Mouse (Mus musculus) Patski (cell line): ENCODE measurements at regions not wholly inside any gene's neighbourhood (a gene's known extent, or its start where the extent isn't known, plus 50 kb on each side); places are given as distances from the start of the nearest gene placed in this dataset.

Experiments used
- ATAC-seq: fragments of 100-300 bp; one replicate; pipeline ENCODE4 v1.8.0; 2021
- CTCF ChIA-PET: fragments of 350-600 bp; sonication (Branson Sonifier 250); formaldehyde crosslinking; loops from one replicate; lab custom pipeline; 2022; ENCODE audit warnings: inconsistent platforms; lab: Charles Lee
- POLR2A ChIA-PET: fragments of 350-600 bp; sonication (Branson Sonifier 250); formaldehyde crosslinking; loops from one replicate; lab custom pipeline; 2022; ENCODE audit warnings: antibody characterized with exemption, inconsistent platforms; lab: Charles Lee
- DNase-seq: peaks from one replicate; pipeline ENCODE4 v3.0.0-alpha.2; 2011; ENCODE audit warnings: low read depth, low spot score
- H3K27me3 ChIP-seq: fragments of 371-371 bp; one replicate; pipeline ENCODE4 v1.5.1; 2021
- CTCF ChIP-seq: fragments of 100-300 bp; IDR thresholded peaks from one replicate; pipeline ENCODE4 v1.5.1; 2021
- in situ Hi-C: fragments of 300-500 bp; cut with MboI; formaldehyde crosslinking; loops from 3 replicates; pipeline ENCODE4 v1.11.1; 2018; ENCODE audit warnings: low pct_unique_long_range_greater_than_20kb, mixed read lengths

DNA sequence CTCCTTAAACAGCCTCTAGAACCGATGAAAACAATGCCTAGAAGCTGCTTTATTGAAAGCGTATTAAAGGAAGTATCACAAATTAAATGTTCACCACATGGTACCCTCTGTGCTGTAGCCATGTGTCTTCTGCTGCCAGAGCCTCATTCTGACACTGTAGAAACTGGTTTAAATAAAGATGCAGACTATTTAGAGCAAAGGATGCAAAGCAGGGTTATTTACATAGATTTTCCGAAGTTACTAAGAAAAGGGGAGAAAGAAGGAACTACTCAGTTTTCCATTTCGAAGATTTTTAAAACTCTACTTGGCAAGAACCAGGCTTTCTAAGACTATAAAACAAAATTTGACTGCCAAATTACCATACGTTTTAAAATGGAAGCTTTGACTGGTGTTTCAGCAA, 226.5 kb downstream of the Tle4 start:
- in situ Hi-C loops = no loop called here
- POLR2A ChIA-PET = no interaction called here
- H3K27me3 ChIP-seq = peaks cover 62% of the 10 kb centered on the region
- TF ChIP-seq CTCF = no peak
- ATAC-seq (no peak), DNase-seq (no peak)
- CTCF ChIA-PET = no interaction called here

DNA sequence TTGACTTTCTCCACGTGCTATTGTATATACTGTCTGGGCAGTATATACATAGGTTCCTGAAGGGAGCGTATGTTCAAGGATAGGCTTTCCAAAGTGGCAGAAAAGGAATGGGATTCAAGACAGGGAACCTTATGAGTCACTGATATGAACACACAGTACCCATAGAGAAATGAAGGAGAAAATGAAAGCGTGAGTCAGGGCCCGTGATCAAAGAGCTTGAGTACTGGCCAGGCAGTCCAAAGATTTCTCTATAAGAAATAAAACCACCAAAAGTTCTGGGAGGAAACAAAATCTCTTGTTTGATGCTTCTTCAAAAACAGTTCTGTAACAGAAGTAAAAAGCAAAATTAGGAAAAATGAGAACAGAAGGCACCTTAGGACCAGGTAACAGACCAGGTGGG, 223.9 kb downstream of the Tle4 start:
- CTCF ChIA-PET = no interaction called here
- peaks cover 67% of the 10 kb centered on the region for H3K27me3 ChIP-seq
- POLR2A ChIA-PET = no interaction called here
- no peak for TF ChIP-seq CTCF
- in situ Hi-C loops = no loop called here
- ATAC-seq (no peak), DNase-seq (no peak)

DNA sequence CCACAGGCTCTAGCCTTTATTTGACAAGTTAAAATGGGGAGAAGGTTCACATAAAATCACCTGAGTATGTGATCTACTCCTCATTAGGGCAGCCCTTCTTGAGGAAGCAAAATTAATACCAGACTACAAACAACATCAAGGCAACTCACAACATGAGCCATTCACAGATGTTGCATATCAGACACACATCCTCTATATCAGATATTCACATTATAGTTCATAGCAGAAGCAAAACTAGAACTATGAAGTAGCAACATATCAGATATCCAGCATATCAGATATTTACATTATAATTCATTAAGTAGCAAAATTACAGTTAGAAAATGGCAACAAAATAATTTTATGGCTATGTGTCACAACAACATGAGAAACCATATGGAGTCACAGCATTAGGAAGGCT, 217.0 kb downstream of the Tle4 start:
- in situ Hi-C loops = no loop called here

DNA sequence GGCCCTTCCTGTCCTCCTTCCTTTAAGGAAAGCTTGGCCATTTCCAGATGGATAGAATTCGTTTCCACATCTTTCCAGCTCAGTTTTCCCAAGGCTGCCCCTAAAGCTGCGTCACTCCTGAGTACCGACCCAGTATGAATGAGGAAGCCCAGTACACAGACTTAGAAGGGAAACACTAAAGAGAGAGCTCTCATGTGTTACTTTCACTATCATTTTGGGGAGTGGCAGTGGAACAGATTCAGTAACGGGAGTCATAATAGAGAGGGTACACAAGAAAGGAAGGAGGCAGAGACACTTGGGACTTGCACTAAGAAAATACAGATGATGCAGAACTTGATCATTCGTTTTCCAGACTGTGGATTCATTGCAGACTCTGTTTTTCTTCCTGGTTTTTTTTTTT, 210.1 kb downstream of the Tle4 start:
- H3K27me3 ChIP-seq = peaks cover 70% of the 10 kb centered on the region
- in situ Hi-C loops = no loop called here
- no peak for TF ChIP-seq CTCF
- no peak for DNase-seq
- ChIA-PET CTCF (interaction anchor here (0.7 to 1.5 kb wide), 3 partner anchors 9 to 657 kb away, joined by 3 to 4 read pairs (median 4); no protein-coding TSS in a partner anchor), POLR2A (interaction anchor here (1.2 kb wide), 1 partner anchor 80 kb away, joined by 3 read pairs; no protein-coding TSS in a partner anchor)
- no peak for ATAC-seq

More for the DNA sequence above, 217.0 kb downstream of the Tle4 start:
- DNase-seq = no peak
- POLR2A ChIA-PET = no interaction called here
- no peak for TF ChIP-seq CTCF
- peaks cover 80% of the 10 kb centered on the region for H3K27me3 ChIP-seq
- ATAC-seq = no peak
- CTCF ChIA-PET = no interaction called here

DNA sequence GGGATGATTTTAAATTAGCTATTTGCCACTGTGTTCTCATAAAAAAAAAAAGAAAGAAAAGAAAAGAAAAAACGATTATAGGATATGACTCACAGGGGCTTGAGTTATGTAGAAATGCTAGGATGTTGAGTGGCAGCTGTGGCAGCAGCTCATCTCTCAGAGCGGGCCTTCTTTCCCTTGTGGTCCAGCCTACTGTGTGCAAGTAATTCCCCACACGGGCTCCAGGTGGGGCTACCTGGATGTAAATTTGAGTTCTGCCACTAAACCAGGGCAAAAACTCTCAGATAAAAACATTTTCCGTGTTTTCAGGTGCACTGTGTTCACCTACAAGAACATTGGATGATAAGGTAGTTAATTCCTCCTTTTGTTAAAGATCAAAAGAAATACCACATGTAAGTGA, 209.3 kb downstream of the Tle4 start:
- no peak for ATAC-seq
- CTCF ChIA-PET = interaction anchor here (0.7 to 1.5 kb wide), 3 partner anchors 8 to 656 kb away, joined by 3 to 4 read pairs (median 4); no protein-coding TSS in a partner anchor
- in situ Hi-C loops = no loop called here
- peak; percentile 35 for TF ChIP-seq CTCF
- DNase-seq = no peak
- POLR2A ChIA-PET = interaction anchor here (1.2 kb wide), 1 partner anchor 79 kb away, joined by 3 read pairs; no protein-coding TSS in a partner anchor
- H3K27me3 ChIP-seq = peaks cover 67% of the 10 kb centered on the region

DNA sequence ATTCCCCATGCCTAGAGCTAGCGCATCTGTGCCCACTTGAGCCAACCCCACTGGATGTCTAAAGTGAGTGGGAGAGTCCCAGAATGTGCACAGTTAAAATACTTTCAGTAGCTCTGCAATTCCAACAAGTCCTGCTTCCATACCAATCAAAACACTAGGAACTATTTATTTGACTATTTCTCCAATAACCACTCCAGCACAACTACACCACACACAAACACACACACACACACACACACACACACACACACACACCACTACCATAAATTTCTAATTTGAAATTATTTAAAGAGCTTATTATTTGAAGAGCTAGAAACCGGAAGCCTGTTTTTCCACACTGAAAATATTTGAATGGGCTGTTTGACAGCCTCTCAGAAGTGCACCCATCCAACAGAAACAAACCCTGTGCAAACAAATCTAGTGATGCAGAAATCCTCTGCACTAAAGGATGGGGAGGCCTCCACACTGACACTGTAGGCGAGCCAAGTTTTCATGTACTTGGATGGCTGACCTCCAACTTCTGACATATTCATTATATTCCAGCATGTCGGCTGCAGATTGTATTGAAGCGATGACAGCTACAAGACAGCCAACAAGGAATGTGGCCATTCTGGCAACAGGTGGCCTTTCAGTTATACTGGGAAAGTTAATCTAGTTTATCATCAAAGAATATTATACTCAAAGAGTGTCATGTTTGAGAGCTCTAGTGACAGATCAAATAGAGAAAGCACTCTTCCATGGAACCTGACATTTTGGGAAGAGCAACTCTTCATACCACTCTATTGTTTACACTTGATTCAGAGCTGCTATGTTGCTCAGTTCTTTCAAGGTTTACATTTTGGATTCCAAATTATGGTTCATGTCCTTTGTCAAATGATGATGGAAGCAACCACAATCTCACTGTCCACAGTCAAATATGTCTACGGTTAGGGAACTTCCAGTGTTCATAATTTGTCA, 207.7 kb downstream of the Tle4 start:
- no peak for TF ChIP-seq CTCF
- ATAC-seq (no peak), DNase-seq (no peak)
- POLR2A ChIA-PET = no interaction called here
- peaks cover 57% of the 10 kb centered on the region for H3K27me3 ChIP-seq
- in situ Hi-C loops = no loop called here
- CTCF ChIA-PET = interaction anchor here (0.9 kb wide), 1 partner anchor 11 kb away, joined by 3 read pairs; no protein-coding TSS in a partner anchor

DNA sequence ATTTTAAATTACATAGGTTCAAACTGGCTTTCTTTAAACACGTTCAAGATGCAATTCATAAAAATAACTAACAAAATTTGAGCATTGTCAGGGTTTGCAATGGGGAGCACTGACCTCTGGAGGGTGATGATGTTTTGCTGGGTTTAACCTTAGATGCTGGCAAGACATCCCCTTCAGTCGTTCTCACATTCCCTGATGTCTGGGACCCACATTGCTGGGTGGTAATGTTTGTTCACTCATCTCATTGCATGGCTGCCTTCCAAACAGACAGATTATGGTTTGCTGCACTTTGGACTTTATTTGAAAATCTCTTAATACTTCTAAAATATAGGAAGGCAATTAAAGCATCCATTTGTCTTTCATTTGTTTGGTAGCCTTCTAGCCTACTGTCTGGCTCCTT, 206.9 kb downstream of the Tle4 start:
- TF ChIP-seq CTCF = no peak
- no peak for DNase-seq
- in situ Hi-C loops = no loop called here
- no peak for ATAC-seq
- peaks cover 55% of the 10 kb centered on the region for H3K27me3 ChIP-seq
- CTCF ChIA-PET = no interaction called here
- POLR2A ChIA-PET = no interaction called here
